Mouse (Mus musculus) kidney, postnatal 25 days (tissue): ENCODE measurements at regions not wholly inside any gene's neighbourhood (a gene's known extent, or its start where the extent isn't known, plus 50 kb on each side); places are given as distances from the start of the nearest gene placed in this dataset.

Source experiments
- DNase-seq, 2 experiments: peaks; one replicate each; pipeline ENCODE4 v3.0.0; 2021; ENCODE audit warnings: mixed read lengths in 2 of 2

DNA sequence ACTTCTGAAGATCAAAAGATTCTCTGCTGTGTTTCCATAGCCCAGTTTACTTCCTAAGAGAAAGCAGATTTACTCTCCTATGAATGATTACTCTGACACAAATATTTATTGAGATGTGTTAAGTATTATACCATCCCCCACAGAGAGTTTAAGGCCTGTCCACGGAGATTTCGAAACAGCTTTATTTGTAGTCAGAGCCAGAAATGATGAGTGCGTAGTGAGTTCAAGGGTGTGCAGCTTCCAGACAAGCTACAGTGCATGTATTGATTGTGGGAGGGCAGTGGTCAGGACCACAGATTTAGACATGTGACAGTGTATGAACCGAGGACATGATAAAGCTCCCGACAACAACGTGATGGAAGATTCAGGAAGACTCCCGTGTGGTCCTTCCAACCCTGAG is 126.8 kb downstream of the Hlx start:
- no peak for DNase-seq

DNA sequence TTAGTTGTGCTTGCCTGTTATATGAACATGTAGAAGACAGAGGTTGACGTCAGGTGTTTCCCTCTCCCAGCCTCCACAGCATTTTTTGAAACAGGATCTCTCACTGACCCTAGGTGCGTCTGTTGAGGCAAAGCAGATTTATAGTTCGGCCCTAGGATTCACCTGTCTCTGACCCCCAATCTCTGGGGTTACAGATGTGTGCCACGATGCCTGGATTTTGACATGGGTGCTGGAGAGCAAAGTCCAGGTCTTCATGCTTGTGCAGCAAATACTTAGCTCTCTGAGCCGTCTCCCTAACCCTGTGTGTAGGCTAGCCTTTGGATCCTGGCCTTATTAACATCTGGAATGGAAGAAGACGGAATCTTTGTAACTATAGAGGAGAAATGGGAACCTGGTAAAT is 129.3 kb downstream of the Hlx start:
- DNase-seq, result no peak

DNA sequence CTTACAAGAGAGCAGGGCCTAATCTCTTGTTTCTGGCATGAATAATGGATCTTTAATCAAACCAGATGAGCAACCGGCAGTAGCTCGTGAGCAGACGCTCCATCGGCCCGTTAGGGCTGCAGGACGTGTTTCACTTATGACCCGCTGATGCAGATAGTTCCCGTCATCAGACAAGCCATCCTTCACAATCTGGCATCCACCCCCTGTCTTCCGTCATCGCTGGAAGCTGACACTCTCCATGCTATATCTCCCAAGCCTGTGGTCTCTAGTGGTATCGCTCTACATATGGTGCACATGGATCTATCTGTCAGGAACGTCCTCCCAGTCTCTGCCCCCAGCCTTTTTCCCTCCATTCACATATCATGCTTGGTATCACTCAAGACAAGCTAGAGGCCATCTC is 137.0 kb downstream of the Hlx start:
- DNase-seq, result no peak

DNA sequence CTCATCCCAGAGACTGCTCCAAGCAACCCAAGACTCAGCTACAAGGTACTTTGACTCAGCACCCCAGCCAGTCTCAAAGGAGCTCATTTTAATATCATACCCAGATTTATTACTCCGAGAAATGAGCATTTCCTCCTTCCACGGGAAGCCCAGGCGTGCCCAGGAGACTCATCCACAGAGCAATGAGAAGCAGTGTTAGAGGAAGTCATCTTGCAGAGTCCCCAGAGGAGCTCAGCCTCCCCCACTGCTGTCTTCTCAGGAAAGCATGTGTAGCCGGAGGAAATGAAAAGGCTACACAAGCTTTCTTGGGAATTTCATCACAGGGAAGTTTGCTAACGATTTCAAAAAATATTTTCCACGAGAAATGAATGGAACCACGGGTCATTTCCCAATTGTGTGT is 141.8 kb downstream of the Hlx start:
- DNase-seq, result peak; percentile 7 to 48

DNA sequence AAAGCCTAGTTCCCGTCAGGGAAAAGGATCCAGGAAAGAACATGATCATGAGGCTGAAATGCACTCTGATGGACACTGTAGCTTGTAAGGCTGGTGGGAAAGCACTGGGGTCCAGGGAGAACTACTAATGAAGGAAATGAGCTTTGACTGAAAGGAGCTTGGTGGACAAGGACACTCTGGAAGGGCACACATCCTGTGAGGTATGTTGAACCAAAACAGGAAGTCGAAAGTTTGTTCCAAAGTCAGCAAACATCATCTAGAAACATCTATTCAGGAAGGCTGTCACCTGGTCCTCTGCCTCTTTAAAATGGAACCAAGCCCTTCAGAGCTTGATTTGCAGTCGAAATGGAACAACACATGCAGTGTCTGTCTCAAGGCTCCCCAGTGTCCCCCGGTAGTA is 143.1 kb downstream of the Hlx start:
- DNase-seq, result no peak

DNA sequence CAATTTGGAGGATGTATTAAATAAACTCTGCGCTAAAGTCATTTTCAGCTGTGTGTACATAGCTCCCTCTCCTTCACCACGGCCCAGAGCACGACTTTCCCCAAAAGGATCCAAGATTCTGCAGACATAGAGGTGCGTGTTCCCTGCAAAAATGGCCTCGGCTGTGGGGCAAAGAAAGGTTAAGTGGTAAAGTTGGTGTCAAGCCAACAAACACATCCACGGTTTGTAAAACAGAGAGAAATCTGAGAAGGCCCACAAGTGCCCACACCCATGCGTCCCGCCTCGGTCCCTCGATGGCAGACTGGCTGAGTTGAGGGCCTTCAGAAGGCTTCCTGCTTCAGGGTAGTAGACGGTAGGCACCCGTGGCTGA is 147.9 kb downstream of the Hlx start:
- DNase-seq, result no peak

DNA sequence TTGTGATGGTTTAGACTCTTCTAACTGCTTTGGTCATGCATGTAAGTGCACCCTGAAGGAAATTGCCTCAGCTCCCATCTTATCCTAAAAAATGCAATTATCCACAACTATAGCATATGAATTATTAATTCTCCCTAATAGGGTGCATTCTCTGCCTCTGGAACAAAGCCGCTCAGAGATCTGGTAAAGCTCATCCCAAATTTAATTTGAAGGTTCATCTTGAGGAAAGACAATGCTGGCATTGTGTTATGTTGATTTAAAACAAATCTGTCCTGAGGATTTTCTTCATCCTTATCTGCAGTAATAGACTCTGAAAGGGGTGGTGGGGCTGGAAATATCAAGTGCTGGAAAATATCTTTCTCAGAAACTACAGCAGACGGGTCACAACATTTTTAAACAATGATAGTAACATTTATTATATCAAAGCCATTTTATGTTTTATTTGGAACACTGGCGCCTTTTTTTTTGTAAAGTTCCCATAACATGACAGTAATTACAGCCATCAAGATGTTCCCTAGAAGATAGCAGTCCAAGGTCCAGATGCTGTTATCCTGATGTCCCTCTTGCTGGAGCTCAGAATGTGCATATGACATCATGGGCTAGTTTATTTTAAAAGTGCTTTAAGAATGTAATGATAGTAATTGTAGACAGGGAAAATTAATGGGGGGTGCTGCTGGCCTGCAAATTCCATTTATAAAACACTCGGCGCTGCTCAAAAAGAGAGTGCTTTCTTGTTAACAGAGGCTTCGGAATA is 148.5 kb downstream of the Hlx start:
- no peak for DNase-seq

DNA sequence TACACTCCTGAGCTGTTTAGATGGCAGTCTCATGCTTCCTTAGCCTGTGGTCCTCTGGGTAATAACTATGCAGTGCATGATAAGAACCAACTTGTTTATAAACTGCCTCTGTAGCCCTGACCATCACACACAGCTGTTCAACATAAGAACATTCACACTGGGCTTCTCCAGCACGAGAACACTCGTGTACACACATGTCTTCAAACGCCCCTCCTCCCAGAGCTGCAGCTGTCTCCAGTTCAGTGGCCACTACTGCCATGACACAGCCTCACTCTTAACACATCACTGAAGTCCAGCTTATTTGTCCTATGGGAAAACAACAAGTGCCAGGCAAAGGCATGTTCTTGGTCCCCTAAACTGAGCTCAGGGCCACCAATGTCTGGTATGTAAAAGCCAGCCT is 152.9 kb downstream of the Hlx start:
- no peak for DNase-seq

DNA sequence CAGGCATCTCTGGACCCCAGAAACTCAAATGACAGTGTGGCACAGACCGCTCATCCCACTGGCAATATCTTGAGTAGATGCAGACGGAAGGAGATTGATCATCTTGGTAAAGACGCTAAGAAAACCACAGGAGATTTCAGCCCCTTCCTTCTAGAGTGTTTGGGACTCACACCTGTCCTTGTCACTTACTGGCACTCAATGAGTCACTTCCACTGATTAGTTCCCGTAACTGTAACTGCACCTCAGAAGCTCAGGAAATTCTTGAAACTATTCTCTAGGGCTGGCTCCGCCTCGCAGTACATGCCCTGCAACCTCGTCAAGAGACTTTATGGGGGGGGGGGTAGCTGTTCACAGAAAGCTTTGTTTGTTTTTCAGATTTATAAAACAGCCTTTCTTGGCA is 155.9 kb downstream of the Hlx start:
- DNase-seq, result no peak

DNA sequence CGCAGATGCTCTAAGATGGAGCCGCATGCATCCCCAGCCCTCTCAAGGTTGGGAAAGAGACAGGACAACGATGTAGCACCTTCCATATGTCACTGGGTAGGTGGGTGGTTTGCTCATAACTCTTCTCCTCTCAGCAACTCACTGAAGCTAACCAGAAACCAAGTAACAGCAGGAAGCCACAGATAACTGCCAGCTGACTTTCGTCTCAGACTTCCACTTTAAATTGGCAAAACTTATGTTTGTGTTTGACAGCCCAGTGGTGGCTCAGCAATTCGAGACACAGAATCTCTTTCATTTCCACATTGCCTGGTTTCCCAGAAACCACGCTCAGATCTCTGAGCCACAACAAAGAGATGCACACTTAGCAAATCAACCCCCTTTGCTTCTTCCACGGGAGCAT is 159.1 kb downstream of the Hlx start:
- DNase-seq, result no peak

DNA sequence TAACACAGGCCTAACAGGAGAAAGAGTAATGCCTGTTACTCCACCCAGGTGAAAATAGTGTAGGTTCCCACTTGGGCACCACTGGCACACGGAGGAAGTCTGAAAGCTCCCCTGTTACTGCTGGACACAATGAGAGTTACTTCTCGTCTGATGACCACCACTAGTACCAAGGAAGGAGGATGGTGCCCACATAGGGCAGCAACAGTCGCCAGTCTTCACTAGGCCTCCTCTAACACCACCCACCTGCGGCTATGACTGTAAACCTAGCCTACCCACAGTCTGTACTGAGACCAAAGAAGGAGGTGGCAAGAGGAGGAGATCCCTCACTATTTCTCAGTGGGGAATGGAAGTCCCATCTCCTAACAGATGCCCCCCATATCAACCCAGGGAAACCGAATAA is 161.7 kb downstream of the Hlx start:
- no peak for DNase-seq

DNA sequence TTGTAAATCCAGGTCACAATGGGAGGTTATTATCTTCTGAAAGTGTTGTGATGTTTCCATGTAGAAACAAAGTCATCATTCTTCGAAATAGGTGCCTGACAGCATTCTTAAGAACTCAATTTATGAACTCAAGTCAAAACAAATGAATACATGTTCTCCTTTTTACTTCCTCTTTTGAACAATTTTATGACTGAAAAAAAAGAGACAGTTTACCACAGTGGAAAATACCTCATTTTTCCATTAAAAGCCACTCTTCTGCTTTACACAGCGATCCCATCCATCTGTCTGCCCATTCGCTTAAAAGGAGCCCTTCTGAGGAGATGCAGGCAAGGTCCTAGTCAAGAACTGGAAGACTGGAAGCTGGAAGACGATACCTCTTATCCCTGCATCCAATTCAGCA is 169.5 kb downstream of the Hlx start:
- no peak for DNase-seq

DNA sequence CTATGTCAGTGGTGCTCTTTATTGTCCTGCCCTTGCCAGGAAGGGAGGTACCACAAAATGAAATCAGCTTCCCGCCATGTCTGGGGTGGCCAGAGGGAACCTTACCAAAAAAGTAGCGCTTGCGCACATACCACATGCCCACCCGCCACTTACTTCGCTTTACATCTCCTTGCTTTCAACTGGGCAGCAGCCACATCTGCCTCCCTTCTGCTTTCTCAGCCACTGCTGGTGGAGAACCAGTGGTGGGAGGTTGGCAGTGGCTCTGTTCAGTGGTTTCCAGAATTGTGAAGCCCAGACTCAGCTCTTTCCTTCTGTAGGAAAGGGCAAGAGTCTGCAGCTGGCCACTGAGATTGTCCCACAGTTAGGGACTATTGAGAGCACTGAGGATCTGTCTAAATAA is 170.2 kb downstream of the Hlx start:
- DNase-seq, result no peak

DNA sequence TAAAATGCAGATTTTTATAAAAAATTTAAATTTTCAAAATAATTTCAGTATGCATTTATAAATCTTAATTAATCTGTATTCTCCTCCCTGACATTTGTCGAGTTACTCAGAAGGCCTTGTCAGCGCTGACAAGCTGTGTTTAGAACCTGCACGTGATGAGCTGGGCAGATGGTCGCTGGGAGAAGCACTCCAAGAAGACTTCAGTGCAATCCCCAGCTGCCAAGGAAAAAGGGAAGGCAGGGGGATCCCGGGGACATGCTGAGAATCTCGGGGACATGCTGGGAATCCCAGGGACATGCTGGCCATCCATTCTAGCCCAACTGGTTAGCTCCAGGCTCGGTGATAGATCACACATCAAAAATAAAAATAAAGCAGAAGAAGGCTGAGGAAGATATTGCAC is 172.9 kb downstream of the Hlx start:
- DNase-seq, result no peak

DNA sequence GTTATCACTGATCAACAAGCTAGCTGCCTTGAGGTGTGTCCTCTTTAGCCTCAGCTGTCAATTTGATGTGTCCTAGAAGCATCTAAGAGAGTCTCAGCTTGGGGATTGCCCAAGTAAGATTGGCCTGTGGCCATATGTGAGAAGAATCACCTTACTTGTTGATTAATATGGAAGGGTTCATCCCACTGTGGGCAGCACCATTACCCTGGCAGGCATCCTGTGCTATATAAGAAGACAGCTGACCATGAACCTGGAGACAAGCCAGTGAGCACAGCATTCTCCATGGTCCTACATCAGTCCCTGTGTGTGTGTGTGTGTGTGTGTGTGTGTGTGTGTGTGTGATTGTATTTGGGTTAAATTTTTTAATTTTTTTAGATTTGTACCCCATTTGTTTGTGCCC is 178.6 kb downstream of the Hlx start:
- DNase-seq, result no peak

DNA sequence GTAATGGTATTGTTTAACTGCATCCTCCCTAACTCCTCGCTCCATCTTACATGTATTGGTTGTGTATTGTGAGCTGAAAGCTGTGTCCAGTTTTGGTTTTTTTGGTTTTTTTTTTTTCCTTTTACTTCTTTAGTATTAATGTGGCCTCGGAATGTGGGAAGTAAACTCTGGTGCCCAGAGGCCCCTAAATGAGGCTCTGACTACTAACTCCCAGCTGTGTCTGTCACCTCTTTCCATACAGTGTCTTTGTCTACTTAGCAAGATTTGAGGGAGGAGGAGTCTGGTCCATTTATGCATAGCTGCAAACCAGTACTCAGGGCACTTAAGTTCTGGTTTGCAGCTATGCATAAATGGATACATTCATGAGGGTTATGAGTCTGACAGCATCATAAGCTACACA is 181.9 kb downstream of the Hlx start:
- no peak for DNase-seq

DNA sequence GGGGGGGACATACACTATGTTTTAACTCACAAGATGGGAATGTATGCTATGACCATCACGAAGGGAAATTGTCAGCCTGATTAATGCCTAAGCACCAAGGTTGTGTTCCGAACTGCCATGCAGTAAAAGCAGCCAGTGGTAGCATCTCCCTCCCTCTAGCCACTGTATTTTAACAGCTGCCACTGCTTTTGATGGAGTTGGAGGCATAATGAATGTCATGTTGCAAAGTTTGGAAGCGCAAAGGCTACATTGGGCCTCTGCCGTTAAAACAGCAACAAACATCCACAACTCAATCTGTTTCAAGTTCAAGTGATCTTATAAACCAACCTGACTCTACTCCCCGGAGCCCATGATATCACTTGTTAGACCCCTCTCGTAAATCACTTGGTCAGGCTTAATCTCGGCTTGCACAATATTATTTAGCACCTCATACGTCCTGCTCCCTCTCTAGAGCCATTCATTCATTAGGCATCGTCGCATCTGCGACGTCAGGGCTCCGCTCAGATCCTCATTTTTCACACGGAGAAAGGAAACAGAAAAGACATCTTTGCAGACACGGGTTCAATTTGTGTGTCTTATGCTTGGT is 184.7 kb downstream of the Hlx start:
- no peak for DNase-seq

DNA sequence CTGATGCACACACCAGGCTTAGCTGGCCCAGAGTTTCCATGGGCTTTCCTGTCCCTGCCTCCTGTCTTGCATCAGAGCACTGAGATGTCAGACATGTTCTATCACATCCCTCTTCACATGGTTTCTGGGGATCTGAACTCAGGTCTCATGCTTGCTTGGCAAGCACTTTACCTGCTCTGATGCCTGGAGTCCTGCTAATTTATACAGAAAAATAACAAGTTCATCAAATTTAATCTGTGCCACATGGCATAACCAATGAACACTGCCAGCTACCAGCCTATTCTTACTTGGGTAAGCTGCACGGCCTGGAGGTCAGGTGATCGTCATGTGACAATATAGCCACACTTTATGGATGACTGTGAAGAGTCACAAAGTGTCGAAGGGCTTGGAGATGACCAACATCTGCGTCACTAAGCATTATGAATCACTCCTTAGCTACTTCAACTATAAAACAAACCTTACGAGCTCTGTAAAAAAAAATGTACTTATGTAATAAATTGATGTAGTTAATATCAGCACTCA is 186.2 kb downstream of the Hlx start:
- DNase-seq, result no peak

DNA sequence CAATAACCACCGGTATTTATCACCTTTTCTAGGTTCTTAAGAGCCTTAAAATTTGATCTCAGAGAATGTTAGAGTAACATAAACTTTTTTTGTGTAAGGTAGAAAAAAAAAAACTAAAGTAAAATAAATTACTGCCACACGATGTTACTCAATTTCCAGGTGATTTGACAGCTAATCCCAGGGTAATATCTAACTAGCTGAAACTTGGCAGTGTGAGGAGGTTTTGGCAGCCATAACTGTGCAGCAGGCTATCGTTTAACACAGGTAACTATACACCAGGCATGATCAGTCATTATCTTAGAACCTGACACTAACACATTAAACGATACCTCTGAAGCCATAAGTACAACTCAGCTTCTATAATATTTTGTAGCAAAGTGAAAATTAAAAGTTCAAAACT is 187.3 kb downstream of the Hlx start:
- no peak for DNase-seq

DNA sequence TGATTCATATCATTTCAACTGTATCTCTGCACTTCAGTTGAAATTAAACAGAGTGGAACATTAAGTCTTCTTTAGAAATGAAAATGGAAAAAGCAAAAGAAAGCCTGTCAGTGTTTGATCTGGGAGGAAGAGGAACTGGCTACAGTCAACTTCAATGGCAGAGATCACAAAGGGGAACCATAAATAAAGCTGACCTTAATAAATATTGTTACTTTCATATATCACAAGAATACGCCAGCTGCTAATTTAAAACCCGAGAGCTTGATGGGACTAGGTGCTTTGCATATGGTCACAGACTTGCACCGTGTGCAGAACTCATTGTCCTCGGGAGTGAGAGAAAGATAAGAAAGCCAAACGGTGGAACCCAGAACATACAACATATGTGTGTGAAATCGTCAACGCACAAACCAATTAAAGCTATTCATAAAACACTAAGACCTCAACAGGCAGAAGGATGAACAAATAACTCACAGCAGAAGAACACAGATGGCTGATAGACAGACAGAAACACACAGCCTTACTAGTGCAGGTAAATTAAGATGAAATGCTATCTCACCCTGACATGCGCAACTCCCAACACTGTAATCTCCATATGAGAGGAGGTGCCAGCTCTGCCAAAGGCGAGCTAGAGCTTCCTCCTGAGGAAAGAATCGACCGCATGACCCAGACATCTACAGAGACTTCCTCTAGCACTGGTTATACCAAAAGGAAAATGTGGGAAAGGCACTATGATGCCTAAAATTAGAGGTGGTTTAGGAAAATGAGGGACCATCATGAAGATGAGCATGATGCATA is 189.9 kb downstream of the Hlx start:
- no peak for DNase-seq

DNA sequence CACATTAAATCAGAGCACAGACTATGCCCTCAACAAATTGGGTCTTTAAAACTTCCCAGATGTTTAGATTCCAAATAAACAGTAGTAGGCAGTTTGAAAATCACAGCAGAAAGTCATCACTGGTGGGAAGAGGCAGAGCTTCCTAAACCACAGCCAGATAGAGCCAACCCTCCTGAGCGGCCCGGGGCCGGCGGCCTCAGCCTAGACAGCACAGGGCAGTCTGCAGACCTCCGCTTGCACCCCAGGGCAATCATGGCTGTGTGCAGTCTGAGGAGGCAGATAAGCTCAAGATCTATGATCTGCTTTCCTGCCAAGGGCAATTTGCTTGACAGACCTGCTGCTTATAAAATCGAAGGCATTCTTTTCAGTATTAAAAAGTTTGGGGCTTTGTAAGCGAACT is 192.6 kb downstream of the Hlx start:
- DNase-seq, result no peak

DNA sequence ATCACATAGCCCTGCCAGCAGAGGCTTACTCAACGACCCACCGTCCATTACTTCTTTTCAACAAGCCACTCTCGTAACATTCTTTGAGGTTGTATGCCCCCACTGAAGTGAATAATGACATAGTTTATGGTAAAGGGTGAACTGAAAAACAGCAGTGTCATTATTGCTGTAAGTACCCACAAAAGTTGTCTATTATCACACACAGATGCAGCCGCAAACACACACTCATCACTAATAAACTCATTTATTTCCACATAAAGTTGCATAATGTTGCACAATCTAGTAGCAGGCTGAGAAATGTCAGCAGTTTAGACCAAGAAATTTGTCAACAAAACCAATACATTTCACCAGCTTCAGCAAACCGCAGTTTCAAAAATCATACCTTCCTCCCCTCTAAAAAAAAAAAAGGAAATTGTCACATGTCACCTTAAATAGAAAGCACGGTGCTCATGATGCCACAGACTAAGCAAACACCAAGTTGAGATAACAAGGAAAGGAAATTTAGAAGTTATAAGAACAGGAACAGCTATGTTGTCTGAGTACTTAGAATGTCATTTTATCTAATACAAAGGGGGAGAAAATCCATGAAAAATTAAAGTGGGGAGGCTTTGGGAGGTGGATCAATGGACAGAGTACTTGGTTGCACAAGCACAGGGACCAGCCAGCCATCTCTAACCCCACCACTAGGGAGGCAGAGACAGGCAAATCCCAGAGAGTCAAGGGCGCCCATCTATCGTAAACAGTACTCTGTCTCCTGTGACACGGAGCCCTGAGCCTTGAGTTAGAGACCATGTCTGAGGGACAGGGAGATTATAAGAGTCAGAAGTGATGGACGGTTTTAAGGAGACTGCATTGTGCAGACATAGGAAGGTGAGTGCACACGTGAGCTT is 195.9 kb downstream of the Hlx start:
- DNase-seq, result no peak

DNA sequence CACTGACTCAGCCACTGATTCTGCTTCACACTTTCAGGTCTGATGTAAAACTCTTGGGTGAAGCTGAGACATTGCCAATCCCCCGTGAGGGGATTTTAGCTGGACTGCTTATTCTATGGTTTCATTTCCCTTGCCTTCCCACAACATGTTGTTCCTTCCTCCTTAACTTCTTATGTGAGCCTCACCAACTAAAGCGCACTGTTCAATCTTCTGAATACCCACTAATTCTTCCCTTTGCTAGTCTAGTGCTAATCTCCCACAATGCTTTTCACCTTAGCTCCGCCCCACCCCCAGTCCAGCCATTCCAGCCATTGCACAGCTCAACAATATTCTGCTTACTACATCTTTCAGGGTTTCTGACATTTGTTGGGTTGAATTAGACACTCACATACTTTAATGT is 196.7 kb downstream of the Hlx start:
- no peak for DNase-seq
